ENCODE assay signal across 11 mouse cellular contexts in the genomic region with DNA sequence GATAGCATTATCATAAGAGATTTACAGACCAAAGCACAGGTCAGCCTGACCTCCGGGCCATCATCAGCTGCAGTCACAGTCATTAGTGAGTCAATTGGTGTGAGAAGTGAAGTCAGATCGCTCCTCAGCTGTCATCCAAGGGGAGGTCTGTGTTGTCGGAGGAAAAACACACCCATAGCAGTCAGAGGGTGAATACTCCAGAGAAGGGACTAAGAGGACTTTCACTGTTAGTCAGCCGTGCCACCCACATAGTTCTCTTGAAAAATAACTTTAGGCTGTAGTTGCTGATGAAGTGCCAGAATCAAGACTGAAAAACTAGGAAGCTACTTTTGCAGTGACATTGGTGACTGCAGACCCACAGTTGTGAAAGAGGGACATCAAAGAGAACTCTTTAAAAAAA.
DNase-seq lines count a peak whose midpoint lies in the region; ATAC-seq and TF ChIP-seq lines count a peak whose summit lies in the region.
"Had no signal": no experiment of that assay in that cellular context is flagged by ENCODE, and none has a peak within 500 bp of the region (broad histone marks: within the 10 kb centered on the region; RNA-seq: fewer than 3 reads in every experiment).

No protein-coding gene starts in this region.

- TF ChIP-seq POLR2A in olfactory bulb, adult 2 months (IDR thresholded peaks at IDR 0.05; ENCODE audit: insufficient read depth, low read depth, low read length), result no peak

- peak; percentile 71 for ATAC-seq in lung, embryonic 14.5 days (ENCODE audit: insufficient read depth)
- no peak for ATAC-seq in limb, embryonic 12.5 days (ENCODE audit: insufficient number of reproducible peaks, insufficient read depth, low FRiP score, low TSS enrichment, low read depth)
- ATAC-seq in hindbrain, embryonic 16.5 days, result no peak

- peak overlapping the region; percentile 31 for H3K4me3 ChIP-seq in gastrocnemius, adult 2 months
- no peak overlapping the region for H3K4me3 ChIP-seq in lung, embryonic 14.5 days (ENCODE audit: low read depth, low read length)
- no peak overlapping the region for H3K4me3 ChIP-seq in limb, embryonic 12.5 days (replicated peaks)
- H3K4me3 ChIP-seq in olfactory bulb, adult 2 months (ENCODE audit: insufficient read depth, low read depth, low read length), result no peak overlapping the region
- H3K4me3 ChIP-seq in hindbrain, embryonic 16.5 days (ENCODE audit: low read length), result no peak overlapping the region

- WGBS in lung, embryonic 14.5 days, result 9% methylated on average over 4 of the region's 4 CpGs
- WGBS in limb, embryonic 12.5 days, result 9% methylated on average over 4 of the region's 4 CpGs
- WGBS in olfactory bulb, adult 2 months, result 29% methylated on average over 4 of the region's 4 CpGs
- WGBS in hindbrain, embryonic 16.5 days, result 23% methylated on average over 4 of the region's 4 CpGs

- H3K4me1 ChIP-seq in lung, embryonic 14.5 days (ENCODE audit: insufficient read depth), result peaks cover 13% of the 10 kb centered on the region; the same call in 1 of the 2 replicates
- H3K4me1 ChIP-seq in limb, embryonic 12.5 days (replicated peaks), result peaks cover 23% of the 10 kb centered on the region
- peaks cover 10% of the 10 kb centered on the region for H3K4me1 ChIP-seq in olfactory bulb, adult 2 months (ENCODE audit: control insufficient read depth, insufficient read depth, low read length)
- H3K4me1 ChIP-seq in hindbrain, embryonic 16.5 days (ENCODE audit: control insufficient read depth, insufficient read depth, low read depth, low read length), result peaks cover 14% of the 10 kb centered on the region

- no peaks in the 10 kb centered on the region for H3K9me3 ChIP-seq in lung, embryonic 14.5 days (ENCODE audit: low read depth, low read length)
- no peaks in the 10 kb centered on the region for H3K9me3 ChIP-seq in limb, embryonic 12.5 days
- H3K9me3 ChIP-seq in hindbrain, embryonic 16.5 days (ENCODE audit: control insufficient read depth, low read length), result no peaks in the 10 kb centered on the region

- H3K9ac ChIP-seq in lung, embryonic 14.5 days, result no peak overlapping the region
- H3K9ac ChIP-seq in limb, embryonic 12.5 days (replicated peaks), result 0 out of 2 replicates have a peak overlapping the region, but pooled peaks have one; percentile 31
- H3K9ac ChIP-seq in hindbrain, embryonic 16.5 days (ENCODE audit: low read depth, low read length), result no peak overlapping the region

- no peak for DNase-seq in gastrocnemius, adult 2 months
- no peak for DNase-seq in gastrocnemius, adult 18-20 months (ENCODE audit: low spot score)
- peak; percentile 63 for DNase-seq in lung, embryonic 14.5 days
- DNase-seq in lung, adult 18-20 months, result no peak
- DNase-seq in MN1 (ENCODE audit: low spot score), result no peak
- DNase-seq: adrenal gland, adult 8-10 months; cerebellum, postnatal 36 days; gastrocnemius, postnatal 10 days had no signal

- H3K27ac ChIP-seq in gastrocnemius, adult 2 months, result no peak overlapping the region
- H3K27ac ChIP-seq in lung, embryonic 14.5 days (ENCODE audit: low read depth), result no peak overlapping the region
- no peak overlapping the region for H3K27ac ChIP-seq in limb, embryonic 12.5 days
- H3K27ac ChIP-seq in olfactory bulb, adult 2 months (ENCODE audit: insufficient read depth, low read depth, low read length), result 0 out of 2 replicates have a peak overlapping the region, but pooled peaks have one; percentile 7
- H3K27ac ChIP-seq in hindbrain, embryonic 16.5 days (ENCODE audit: low read depth, low read length), result no peak overlapping the region

- TF ChIP-seq CTCF in gastrocnemius, adult 2 months (IDR thresholded peaks at IDR 0.05), result no peak
- TF ChIP-seq CTCF in lung, embryonic 14.5 days (IDR thresholded peaks at IDR 0.05; ENCODE audit: low read depth), result no peak
- TF ChIP-seq CTCF in olfactory bulb, adult 2 months (IDR thresholded peaks at IDR 0.05; ENCODE audit: insufficient read depth, low read depth, low read length), result no peak

- no peaks in the 10 kb centered on the region for H3K27me3 ChIP-seq in lung, embryonic 14.5 days (ENCODE audit: insufficient read depth, low read length)
- H3K27me3 ChIP-seq in limb, embryonic 12.5 days, result no peaks in the 10 kb centered on the region
- no peaks in the 10 kb centered on the region; the same call in 1 of the 2 replicates for H3K27me3 ChIP-seq in hindbrain, embryonic 16.5 days (replicated peaks; ENCODE audit: control insufficient read depth, insufficient read depth, low read length)

- peak overlapping the region; percentile 46 for H3K4me2 ChIP-seq in lung, embryonic 14.5 days
- peak overlapping the region; percentile 39 for H3K4me2 ChIP-seq in limb, embryonic 12.5 days
- no peak overlapping the region for H3K4me2 ChIP-seq in hindbrain, embryonic 16.5 days (ENCODE audit: low read length)

- intact Hi-C loops in gastrocnemius, adult 2 months (cut with DNase I), result no loop called here

- H3K36me3 ChIP-seq in lung, embryonic 14.5 days (ENCODE audit: insufficient read depth), result no peaks in the 10 kb centered on the region
- no peaks in the 10 kb centered on the region for H3K36me3 ChIP-seq in limb, embryonic 12.5 days
- no peaks in the 10 kb centered on the region for H3K36me3 ChIP-seq in hindbrain, embryonic 16.5 days (ENCODE audit: control insufficient read depth, insufficient read depth, low read length)
